Mouse (Mus musculus) lung, embryonic 16.5 days (tissue): ENCODE measurements at regions not wholly inside any gene's neighbourhood (a gene's known extent, or its start where the extent isn't known, plus 50 kb on each side); places are given as distances from the start of the nearest gene placed in this dataset.
A peak's percentile ranks its signal among the peaks of the same experiment; 100 is the strongest.

ENCODE experiments used
- ATAC-seq: fragments of 200-750 bp; cut with Nextera tagmentation; 2 replicates; pipeline ENCODE4 v1.8.0; 2017; ENCODE audit warnings: low read depth, mild to moderate bottlenecking, moderate library complexity
- H3K27ac ChIP-seq: fragments of 300-500 bp; sonication (generic); 2 replicates; pipeline ENCODE4 v1.5.1; 2014; ENCODE audit warnings: mild to moderate bottlenecking, control low read depth, low read length
- H3K27me3 ChIP-seq: fragments of 300-500 bp; sonication (generic); 2 replicates; pipeline ENCODE4 v1.6.1; 2014; ENCODE audit warnings: low read depth, low read length, mixed read lengths; ENCODE audit not compliant: control insufficient read depth, insufficient read depth
- H3K36me3 ChIP-seq: fragments of 300-500 bp; sonication (generic); 2 replicates; pipeline ENCODE4 v1.6.1; 2014; ENCODE audit warnings: low read length; ENCODE audit not compliant: control insufficient read depth, insufficient read depth
- H3K4me1 ChIP-seq: fragments of 300-500 bp; sonication (generic); replicated peaks from 2 replicates; pipeline ENCODE4 v1.6.1; 2014; ENCODE audit warnings: low read length, mixed read lengths; ENCODE audit not compliant: control insufficient read depth, insufficient read depth
- H3K4me2 ChIP-seq: fragments of 300-500 bp; sonication (generic); 2 replicates; pipeline ENCODE4 v1.6.1; 2014; ENCODE audit warnings: low read depth, low read length, control low read depth
- H3K4me3 ChIP-seq: fragments of 300-500 bp; sonication (generic); 2 replicates; pipeline ENCODE4 v1.5.1; 2014; ENCODE audit warnings: mild to moderate bottlenecking, low read length, control low read depth
- H3K9ac ChIP-seq: fragments of 300-500 bp; sonication (generic); 2 replicates; pipeline ENCODE4 v1.6.1; 2014; ENCODE audit warnings: low read length, control low read depth
- H3K9me3 ChIP-seq: fragments of 300-500 bp; sonication (generic); 2 replicates; pipeline ENCODE4 v1.6.1; 2016; ENCODE audit warnings: low read length; ENCODE audit not compliant: control insufficient read depth
- WGBS: fragments of 180-500 bp; shearing (Covaris S2); extraction: QIAGEN DNeasy Blood & Tissue Kit; methylation state at CpG from one replicate; pipeline ENCODE4 v1.1.7; 2014; 5-methylcytosine and 5-hydroxymethylcytosine counted together

- no peaks in the 10 kb centered on the region for H3K9me3 ChIP-seq
- ATAC-seq, result no peak
- H3K27me3 ChIP-seq, result no peaks in the 10 kb centered on the region
- H3K4me2 ChIP-seq, result no peak overlapping the region
- peaks cover 40% of the 10 kb centered on the region for H3K4me1 ChIP-seq
- H3K36me3 ChIP-seq, result no peaks in the 10 kb centered on the region
- WGBS, result 84% methylated on average over 9 of the region's 9 CpGs
- no peak overlapping the region; the same call in 1 of the 2 replicates for H3K27ac ChIP-seq
- H3K9ac ChIP-seq, result no peak overlapping the region
- no peak overlapping the region for H3K4me3 ChIP-seq
Observed at GRCm38 (mm10) chr8:126669919-126670318, 76.1 kb upstream of the Irf2bp2 start.

GRCm38 (mm10) chr8:126669154-126669553 is 75.4 kb upstream of the Irf2bp2 start:
- H3K27me3 ChIP-seq, result no peaks in the 10 kb centered on the region

GRCm38 (mm10) chr8:126668657-126669025 is 74.9 kb upstream of the Irf2bp2 start:
- WGBS, result 65% methylated on average over 5 of the region's 5 CpGs
- H3K4me3 ChIP-seq, result no peak overlapping the region
- H3K9me3 ChIP-seq, result no peaks in the 10 kb centered on the region
- H3K4me1 ChIP-seq, result peaks cover 48% of the 10 kb centered on the region
- H3K36me3 ChIP-seq, result no peaks in the 10 kb centered on the region
- ATAC-seq, result no peak
- H3K27me3 ChIP-seq, result no peaks in the 10 kb centered on the region
- H3K27ac ChIP-seq, result peak overlapping the region; percentile 100
- peak overlapping the region; percentile 49 for H3K9ac ChIP-seq
- no peak overlapping the region for H3K4me2 ChIP-seq

More at GRCm38 (mm10) chr8:126669154-126669553, 75.4 kb upstream of the Irf2bp2 start:
- Histone ChIP-seq H3K4me2 (no peak overlapping the region), H3K4me1 (peaks cover 46% of the 10 kb centered on the region), H3K36me3 (no peaks in the 10 kb centered on the region), H3K27ac (peak overlapping the region; percentile 100), H3K9me3 (no peaks in the 10 kb centered on the region), H3K9ac (no peak overlapping the region), H3K4me3 (no peak overlapping the region)
- 64% methylated on average over 6 of the region's 6 CpGs for WGBS
- no peak for ATAC-seq

DNA sequence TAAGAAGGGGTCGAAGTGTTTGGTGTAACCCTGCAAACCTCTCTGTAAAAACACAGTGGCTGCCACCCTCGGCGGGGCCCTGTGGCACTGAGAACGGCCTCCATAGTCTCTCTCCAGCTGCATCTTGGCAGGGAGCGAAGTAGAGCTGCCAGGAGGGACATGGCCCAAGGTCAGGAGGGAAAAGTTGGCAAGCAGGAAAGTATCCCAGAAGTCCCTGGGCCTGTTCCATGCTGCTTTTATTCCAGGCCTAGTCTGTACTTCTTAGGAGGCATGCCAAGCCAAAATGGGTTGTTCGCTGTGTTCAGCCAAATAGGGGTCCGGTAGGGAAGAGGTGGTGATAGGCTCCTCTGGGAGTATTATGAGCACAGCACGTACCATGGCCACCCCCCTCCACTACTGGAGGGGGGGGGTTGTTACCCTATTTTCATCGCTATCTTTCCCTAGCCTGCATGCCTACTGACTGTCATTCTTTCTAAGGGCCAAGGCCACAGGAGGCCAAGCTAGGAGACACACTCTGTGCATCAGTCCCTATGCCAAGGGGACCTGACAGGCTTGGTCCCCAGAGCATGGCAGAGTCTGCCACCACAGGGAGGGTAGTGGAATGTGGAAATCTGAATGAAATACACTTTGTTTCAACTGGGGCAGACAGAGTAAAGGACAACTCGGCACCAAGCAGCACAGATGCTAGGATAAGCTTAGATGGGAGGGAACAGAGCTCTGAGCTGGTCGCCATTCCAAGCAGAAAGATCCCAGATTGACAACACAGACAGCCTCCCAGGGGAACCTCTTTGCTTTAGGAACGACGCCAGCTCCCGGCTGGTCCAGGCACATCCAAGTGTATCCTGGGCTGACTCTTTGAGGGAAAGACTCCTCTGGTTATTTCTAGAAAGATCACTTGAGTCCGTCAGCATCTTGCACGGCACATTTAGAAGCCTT is 74.2 kb upstream of the Irf2bp2 start:
- Histone ChIP-seq H3K4me3 (no peak overlapping the region), H3K27me3 (no peaks in the 10 kb centered on the region), H3K9ac (peak overlapping the region; percentile 49), H3K4me1 (peaks cover 55% of the 10 kb centered on the region), H3K27ac (peak overlapping the region; percentile 100), H3K9me3 (no peaks in the 10 kb centered on the region), H3K36me3 (no peaks in the 10 kb centered on the region), H3K4me2 (no peak overlapping the region)
- ATAC-seq, result peak; percentile 44
- 39% methylated on average over 16 of the region's 16 CpGs for WGBS

GRCm38 (mm10) chr8:126667086-126667720 is 73.4 kb upstream of the Irf2bp2 start:
- WGBS, result 44% methylated on average over 12 of the region's 12 CpGs
- ATAC-seq, result no peak
- Histone ChIP-seq H3K4me1 (peaks cover 63% of the 10 kb centered on the region), H3K36me3 (no peaks in the 10 kb centered on the region), H3K4me2 (peak overlapping the region; percentile 53), H3K27ac (peak overlapping the region; percentile 100), H3K9me3 (no peaks in the 10 kb centered on the region), H3K9ac (peak overlapping the region; percentile 49), H3K4me3 (no peak overlapping the region), H3K27me3 (no peaks in the 10 kb centered on the region)

- WGBS, result 0% methylated on average over 15 of the region's 15 CpGs
- Histone ChIP-seq H3K4me1 (peaks cover 70% of the 10 kb centered on the region), H3K36me3 (no peaks in the 10 kb centered on the region), H3K9ac (peak overlapping the region; percentile 69), H3K27ac (peak overlapping the region; percentile 100), H3K4me2 (peak overlapping the region; percentile 53), H3K4me3 (peak overlapping the region; percentile 15), H3K9me3 (no peaks in the 10 kb centered on the region), H3K27me3 (no peaks in the 10 kb centered on the region)
- ATAC-seq, result peak; percentile 90
Observed at GRCm38 (mm10) chr8:126666327-126667085, 72.7 kb upstream of the Irf2bp2 start.

DNA sequence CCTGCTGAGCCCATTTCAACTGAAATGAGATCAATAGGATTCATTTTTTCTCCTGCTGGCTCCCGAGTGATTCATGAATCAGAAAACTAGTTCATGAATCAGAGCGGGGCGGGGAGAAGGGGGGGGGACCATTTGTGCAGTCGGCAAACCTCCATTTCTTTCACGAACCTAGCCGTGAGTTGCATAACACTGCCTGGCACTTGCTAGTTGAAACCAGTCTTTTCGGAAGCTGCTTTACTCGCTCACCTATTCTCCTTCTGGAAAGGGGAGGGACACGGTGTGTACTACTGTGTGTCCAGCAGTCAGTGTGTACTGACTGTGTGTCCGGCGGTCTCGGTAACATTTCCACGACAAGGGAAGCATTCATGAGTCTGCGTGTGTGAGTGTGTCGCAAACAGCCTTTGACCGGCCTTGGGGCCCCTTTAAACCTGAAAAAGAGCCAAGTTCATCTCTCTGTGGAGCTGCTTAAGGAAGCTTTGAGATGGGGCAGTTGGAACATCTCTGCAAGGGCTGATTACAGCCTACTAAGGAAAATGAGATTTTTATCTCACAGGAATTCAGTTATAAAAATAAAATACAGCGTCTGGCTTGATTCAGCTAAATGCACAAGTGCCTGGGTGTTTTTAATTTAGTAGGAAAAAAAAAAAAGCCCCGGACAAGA is 71.9 kb upstream of the Irf2bp2 start:
- Histone ChIP-seq H3K4me3 (peak overlapping the region; percentile 26), H3K27ac (peak overlapping the region; percentile 100)

DNA sequence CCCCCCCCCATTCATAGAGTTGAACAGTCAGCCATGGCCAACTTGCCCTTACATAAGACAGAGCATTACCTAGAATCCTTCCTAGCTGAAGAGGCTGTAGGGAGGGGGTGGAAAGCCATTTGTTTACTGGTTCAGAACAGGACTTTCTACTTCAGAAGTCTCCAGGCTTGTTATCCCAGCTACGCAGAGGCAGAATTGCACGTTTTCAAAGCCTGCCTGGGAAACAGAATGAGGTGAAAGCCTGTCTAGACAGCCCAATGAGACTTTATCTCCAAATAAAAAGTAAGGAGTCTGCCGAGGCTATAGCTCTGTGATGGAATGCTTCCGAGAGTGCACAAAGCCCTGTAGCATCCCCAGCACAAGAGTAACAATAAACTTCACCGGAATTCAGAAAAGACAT is 71.1 kb upstream of the Irf2bp2 start:
- peak overlapping the region; percentile 26 for H3K9ac ChIP-seq
- H3K4me2 ChIP-seq, result peak overlapping the region; percentile 53; the same call in 1 of the 2 replicates
- H3K4me3 ChIP-seq, result no peak overlapping the region
- no peaks in the 10 kb centered on the region for H3K36me3 ChIP-seq
- 45% methylated on average over 5 of the region's 5 CpGs for WGBS
- no peak for ATAC-seq
- peak overlapping the region; percentile 100 for H3K27ac ChIP-seq
- peaks cover 85% of the 10 kb centered on the region for H3K4me1 ChIP-seq
- H3K27me3 ChIP-seq, result no peaks in the 10 kb centered on the region
- H3K9me3 ChIP-seq, result no peaks in the 10 kb centered on the region

More for the DNA sequence above, 71.9 kb upstream of the Irf2bp2 start:
- Histone ChIP-seq H3K9me3 (no peaks in the 10 kb centered on the region), H3K4me1 (peaks cover 78% of the 10 kb centered on the region), H3K27me3 (no peaks in the 10 kb centered on the region), H3K4me2 (peak overlapping the region; percentile 53), H3K36me3 (no peaks in the 10 kb centered on the region), H3K9ac (peak overlapping the region; percentile 69)
- peak; percentile 8; the same call in 1 of the 2 replicates for ATAC-seq
- WGBS, result 2% methylated on average over 18 of the region's 18 CpGs
